Mouse (Mus musculus): ENCODE measurements around the gene Gm10065. TPM values are rescaled to one million over a fixed set of nuclear protein-coding genes. Genes with fewer than 3 reads are reported as not detected.
A peak's percentile ranks its signal among the peaks of the same experiment; 100 is the strongest.
"Not testable (repeated sequence)": the region's sequence is repeated elsewhere in the genome, so short reads cannot be mapped to it uniquely, and the experiment has no call there.

Gene Gm10065
- polyA plus RNA-seq, 1 experiment from 2014 or later: not detected

- not testable (repeated sequence) for H3K4me1 ChIP-seq; H3K4me3 ChIP-seq; H3K27me3 ChIP-seq (replicated peaks); H3K9ac ChIP-seq; ATAC-seq (ENCODE audit: low FRiP score, low read depth); H3K9me3 ChIP-seq; H3K27ac ChIP-seq; H3K4me2 ChIP-seq (replicated peaks); H3K36me3 ChIP-seq
- WGBS: 49% methylated on average over 9 of the region's 9 CpGs
Observed at GRCm38 (mm10) chr13:21462516-21462915, 16.7 kb downstream of the Gm10065 start.

GRCm38 (mm10) chr13:21456347-21456746 lies 22.9 kb downstream of the Gm10065 start:
- whole genome bisulfite sequencing: 22% methylated on average over 4 of the region's 4 CpGs
- Histone ChIP-seq H3K4me3 (no peak overlapping the region), H3K4me2 (replicated peaks) (no peak overlapping the region), H3K27ac (no peak overlapping the region), H3K4me1 (peaks cover 8% of the 10 kb centered on the region), H3K9me3 (no peaks in the 10 kb centered on the region), H3K9ac (no peak overlapping the region), H3K36me3 (no peaks in the 10 kb centered on the region), H3K27me3 (replicated peaks) (no peaks in the 10 kb centered on the region)
- no peak for ATAC-seq (ENCODE audit: low FRiP score, low read depth)

GRCm38 (mm10) chr13:21454133-21454532 lies 25.1 kb downstream of the Gm10065 start:
- Histone ChIP-seq H3K4me2 (replicated peaks) (no peak overlapping the region), H3K9ac (no peak overlapping the region), H3K4me1 (peaks cover 8% of the 10 kb centered on the region), H3K36me3 (no peaks in the 10 kb centered on the region), H3K27me3 (replicated peaks) (no peaks in the 10 kb centered on the region), H3K9me3 (no peaks in the 10 kb centered on the region), H3K27ac (no peak overlapping the region), H3K4me3 (no peak overlapping the region)
- ATAC-seq (ENCODE audit: low FRiP score, low read depth): no peak
- 96% methylated on average over 3 of the region's 3 CpGs for WGBS

GRCm38 (mm10) chr13:21453449-21453848 lies 25.8 kb downstream of the Gm10065 start, which contains the start of gene Zscan26:
TSS of gene Zscan26 (minus strand) at chr13:21453730.
- peak within 1 kb of the TSS; percentile 66 for H3K4me3 ChIP-seq
- H3K4me1 ChIP-seq: peaks cover 8% of the 10 kb centered on the region
- peak within 1 kb of the TSS; percentile 71 for H3K9ac ChIP-seq
- peak; percentile 94 for ATAC-seq (ENCODE audit: low FRiP score, low read depth)
- H3K27ac ChIP-seq: no peak within 1 kb of the TSS
- no peaks in the 10 kb centered on the region for H3K9me3 ChIP-seq
- no peaks in the 10 kb centered on the region for H3K27me3 ChIP-seq (replicated peaks)
- H3K36me3 ChIP-seq: no peaks in the 10 kb centered on the region; the same call in 1 of the 2 replicates
- H3K4me2 ChIP-seq (replicated peaks): peak within 1 kb of the TSS; percentile 75
- under 1% methylated on average over 23 of the region's 23 CpGs for WGBS

- Histone ChIP-seq H3K4me1 (peaks cover 8% of the 10 kb centered on the region), H3K4me3 (peak overlapping the region; percentile 66), H3K9ac (peak overlapping the region; percentile 71), H3K9me3 (no peaks in the 10 kb centered on the region), H3K36me3 (peaks cover 3% of the 10 kb centered on the region), H3K4me2 (replicated peaks) (peak overlapping the region; percentile 75), H3K27ac (no peak overlapping the region), H3K27me3 (replicated peaks) (no peaks in the 10 kb centered on the region)
- ATAC-seq (ENCODE audit: low FRiP score, low read depth): no peak; the same call in 1 of the 2 replicates
- 4% methylated on average over 13 of the region's 13 CpGs for whole genome bisulfite sequencing
Observed at GRCm38 (mm10) chr13:21453042-21453441, 26.2 kb downstream of the Gm10065 start.

GRCm38 (mm10) chr13:21447856-21448614 lies 31.2 kb downstream of the Gm10065 start:
- Histone ChIP-seq H3K4me1 (peaks cover 8% of the 10 kb centered on the region), H3K27me3 (replicated peaks) (no peaks in the 10 kb centered on the region), H3K36me3 (peaks cover 41% of the 10 kb centered on the region), H3K4me3 (no peak overlapping the region), H3K9me3 (no peaks in the 10 kb centered on the region), H3K4me2 (replicated peaks) (no peak overlapping the region), H3K9ac (no peak overlapping the region), H3K27ac (no peak overlapping the region)
- ATAC-seq (ENCODE audit: low FRiP score, low read depth): no peak
- 85% methylated on average over 16 of the region's 16 CpGs for WGBS

GRCm38 (mm10) chr13:21446796-21447195 lies 32.4 kb downstream of the Gm10065 start:
- no peaks in the 10 kb centered on the region for H3K9me3 ChIP-seq
- H3K4me3 ChIP-seq: no peak overlapping the region
- H3K36me3 ChIP-seq: peaks cover 44% of the 10 kb centered on the region
- H3K27ac ChIP-seq: no peak overlapping the region
- ATAC-seq (ENCODE audit: low FRiP score, low read depth): no peak
- no peaks in the 10 kb centered on the region for H3K27me3 ChIP-seq (replicated peaks)
- H3K9ac ChIP-seq: no peak overlapping the region
- H3K4me2 ChIP-seq (replicated peaks): no peak overlapping the region
- 92% methylated on average over 9 of the region's 9 CpGs for WGBS
- H3K4me1 ChIP-seq: no peaks in the 10 kb centered on the region

GRCm38 (mm10) chr13:21441207-21441572 lies 38.1 kb downstream of the Gm10065 start:
- peak overlapping the region; percentile 65; the same call in 1 of the 2 replicates for H3K9ac ChIP-seq
- peaks cover 8% of the 10 kb centered on the region for H3K4me1 ChIP-seq
- H3K27me3 ChIP-seq (replicated peaks): no peaks in the 10 kb centered on the region
- peak; percentile 49 for ATAC-seq (ENCODE audit: low FRiP score, low read depth)
- peak overlapping the region; percentile 50 for H3K4me3 ChIP-seq
- no peak overlapping the region for H3K27ac ChIP-seq
- H3K36me3 ChIP-seq: peaks cover 28% of the 10 kb centered on the region
- peak overlapping the region; percentile 75 for H3K4me2 ChIP-seq (replicated peaks)
- WGBS: 15% methylated on average over 10 of the region's 10 CpGs
- H3K9me3 ChIP-seq: no peaks in the 10 kb centered on the region

GRCm38 (mm10) chr13:21440503-21441206 lies 38.6 kb downstream of the Gm10065 start, which contains the start of gene Pgbd1:
TSS of gene Pgbd1 (minus strand) at chr13:21441058.
- 1% methylated on average over 32 of the region's 32 CpGs for WGBS
- H3K36me3 ChIP-seq: peaks cover 25% of the 10 kb centered on the region
- no peaks in the 10 kb centered on the region for H3K27me3 ChIP-seq (replicated peaks)
- no peaks in the 10 kb centered on the region for H3K9me3 ChIP-seq
- H3K4me3 ChIP-seq: peak within 1 kb of the TSS; percentile 50
- ATAC-seq (ENCODE audit: low FRiP score, low read depth): peak; percentile 94
- H3K9ac ChIP-seq: peak within 1 kb of the TSS; percentile 65
- H3K4me1 ChIP-seq: peaks cover 8% of the 10 kb centered on the region
- peak within 1 kb of the TSS; percentile 75 for H3K4me2 ChIP-seq (replicated peaks)
- no peak within 1 kb of the TSS for H3K27ac ChIP-seq

- no peak for ATAC-seq (ENCODE audit: low FRiP score, low read depth)
- H3K9ac ChIP-seq: no peak overlapping the region
- peaks cover 4% of the 10 kb centered on the region; the same call in 1 of the 2 replicates for H3K4me1 ChIP-seq
- H3K36me3 ChIP-seq: no peaks in the 10 kb centered on the region
- H3K4me3 ChIP-seq: no peak overlapping the region
- no peaks in the 10 kb centered on the region for H3K9me3 ChIP-seq
- no peaks in the 10 kb centered on the region for H3K27me3 ChIP-seq (replicated peaks)
- H3K4me2 ChIP-seq (replicated peaks): no peak overlapping the region
- 83% methylated on average over 4 of the region's 4 CpGs for WGBS
- H3K27ac ChIP-seq: no peak overlapping the region
Observed at GRCm38 (mm10) chr13:21435476-21435875, 43.8 kb downstream of the Gm10065 start.

Measured in neural tube, embryonic 12.5 days (tissue).